Mouse (Mus musculus) forebrain, embryonic 11.5 days (tissue): ENCODE measurements at regions not wholly inside any gene's neighbourhood (a gene's known extent, or its start where the extent isn't known, plus 50 kb on each side); places are given as distances from the start of the nearest gene placed in this dataset.

Source experiments
- ATAC-seq: fragments of 200-750 bp; cut with Nextera tagmentation; replicated peaks from 2 replicates; pipeline ENCODE4 v1.8.0; 2017; ENCODE audit warnings: moderate TSS enrichment; ENCODE audit not compliant: low FRiP score
- DNase-seq: peaks from one replicate; pipeline ENCODE4 v3.0.0-alpha.2; 2017; ENCODE audit warnings: low spot score
- H3K27ac ChIP-seq: fragments of 300-500 bp; sonication (generic); 2 replicates; pipeline ENCODE4 v1.5.1; 2014; ENCODE audit warnings: low read depth, low read length
- H3K27me3 ChIP-seq: fragments of 300-500 bp; sonication (generic); 2 replicates; pipeline ENCODE4 v1.6.1; 2014; ENCODE audit warnings: mild to moderate bottlenecking, low read length, mixed read lengths; ENCODE audit not compliant: control insufficient read depth, insufficient read depth
- H3K36me3 ChIP-seq: fragments of 300-500 bp; sonication (generic); 2 replicates; pipeline ENCODE4 v1.6.1; 2014; ENCODE audit warnings: mild to moderate bottlenecking, low read length, moderate library complexity, mixed read lengths; ENCODE audit not compliant: control insufficient read depth, insufficient read depth
- H3K4me1 ChIP-seq: fragments of 300-500 bp; sonication (generic); replicated peaks from 2 replicates; pipeline ENCODE4 v1.6.1; 2014; ENCODE audit warnings: low read length, mixed read lengths; ENCODE audit not compliant: control insufficient read depth, insufficient read depth
- H3K4me2 ChIP-seq: fragments of 300-500 bp; sonication (generic); 2 replicates; pipeline ENCODE4 v1.6.1; 2014; ENCODE audit warnings: low read depth, mild to moderate bottlenecking, low read length, moderate library complexity, mixed read lengths; ENCODE audit not compliant: severe bottlenecking
- H3K4me3 ChIP-seq: fragments of 300-500 bp; sonication (generic); 2 replicates; pipeline ENCODE4 v1.5.1; 2014; ENCODE audit warnings: low read depth, low read length
- H3K9ac ChIP-seq: fragments of 300-500 bp; sonication (generic); 2 replicates; pipeline ENCODE4 v1.6.1; 2014; ENCODE audit warnings: low read length
- H3K9me3 ChIP-seq: fragments of 300-500 bp; sonication (generic); 2 replicates; pipeline ENCODE4 v1.6.1; 2016; ENCODE audit warnings: low read length, mixed read lengths; ENCODE audit not compliant: control insufficient read depth
- WGBS: fragments of 180-500 bp; shearing (Covaris S2); extraction: QIAGEN DNeasy Blood & Tissue Kit; methylation state at CpG from one replicate; pipeline ENCODE4 v1.1.7; 2014; 5-methylcytosine and 5-hydroxymethylcytosine counted together

DNA sequence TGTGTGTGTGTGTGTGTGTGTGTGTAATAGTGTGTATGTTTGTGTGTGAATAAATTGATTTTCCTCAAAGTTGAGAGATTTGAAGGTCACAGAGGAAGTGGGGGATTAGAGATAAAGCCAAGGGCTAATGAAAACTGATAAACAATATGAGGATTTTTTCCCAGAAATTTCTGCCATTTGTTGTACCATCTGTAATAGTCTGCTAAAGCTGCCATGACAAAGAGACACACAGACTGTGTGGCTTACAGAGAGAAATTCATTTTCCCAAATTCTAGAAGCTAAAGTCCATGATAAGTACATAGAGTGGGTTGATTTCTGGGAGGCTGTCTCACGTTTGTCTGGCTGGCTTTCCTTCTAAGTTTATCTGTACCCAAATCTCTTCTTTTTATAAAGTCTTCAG lies 259.6 kb downstream of the Ndufa4 start:
- Histone ChIP-seq H3K4me3 (no peak overlapping the region), H3K36me3 (no peaks in the 10 kb centered on the region), H3K4me2 (no peak overlapping the region), H3K4me1 (no peaks in the 10 kb centered on the region), H3K9ac (no peak overlapping the region), H3K9me3 (no peaks in the 10 kb centered on the region), H3K27ac (no peak overlapping the region), H3K27me3 (no peaks in the 10 kb centered on the region)
- no peak for DNase-seq
- ATAC-seq: no peak
- 54% methylated on average over 1 of the region's 1 CpGs for WGBS

DNA sequence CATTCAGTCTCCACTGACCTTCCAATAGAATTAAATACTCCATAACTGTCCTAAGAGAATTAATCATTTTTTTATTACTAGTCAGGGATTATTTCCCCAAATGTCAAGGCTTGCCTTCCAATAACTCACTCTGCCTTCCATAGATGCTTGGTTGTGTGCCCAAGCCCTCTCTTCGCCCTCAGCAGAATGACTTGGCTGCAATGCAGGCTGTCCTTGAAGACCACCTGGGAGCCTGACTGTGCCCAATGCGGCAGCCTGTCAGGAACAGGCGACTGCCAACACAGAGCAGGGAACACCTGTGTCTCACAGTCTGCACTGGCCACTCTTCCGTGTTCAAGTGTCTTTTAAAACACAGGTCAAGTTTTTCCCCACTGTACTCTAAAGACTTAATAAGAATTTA lies 294.0 kb downstream of the Ndufa4 start:
- H3K4me3 ChIP-seq: no peak overlapping the region
- no peaks in the 10 kb centered on the region for H3K36me3 ChIP-seq
- 83% methylated on average over 4 of the region's 4 CpGs for WGBS
- no peaks in the 10 kb centered on the region for H3K4me1 ChIP-seq
- H3K9me3 ChIP-seq: no peaks in the 10 kb centered on the region
- H3K27me3 ChIP-seq: no peaks in the 10 kb centered on the region
- ATAC-seq: no peak
- DNase-seq: no peak
- H3K4me2 ChIP-seq: no peak overlapping the region
- no peak overlapping the region for H3K27ac ChIP-seq
- no peak overlapping the region for H3K9ac ChIP-seq

DNA sequence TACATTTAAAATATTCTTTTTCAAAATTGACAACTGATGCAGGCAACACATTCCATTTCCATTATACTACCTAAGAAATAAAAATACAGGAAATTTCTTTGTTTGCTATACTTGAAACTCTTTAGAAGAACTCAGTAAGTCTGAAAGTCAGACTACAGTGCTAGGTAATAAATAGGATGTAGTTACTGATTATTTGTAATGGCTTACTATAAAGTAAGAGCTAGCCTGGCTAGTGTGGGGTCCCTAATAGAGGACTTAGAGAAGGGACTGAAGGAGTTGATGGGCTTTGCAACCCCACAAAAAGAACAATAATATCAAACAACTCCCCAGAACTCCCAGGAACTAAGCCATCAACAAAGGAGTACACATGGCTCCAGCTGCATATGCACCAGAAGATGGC lies 299.1 kb downstream of the Ndufa4 start:
- ATAC-seq: no peak
- no peak overlapping the region for H3K4me2 ChIP-seq
- no peak overlapping the region for H3K27ac ChIP-seq
- H3K27me3 ChIP-seq: no peaks in the 10 kb centered on the region
- DNase-seq: no peak
- H3K4me3 ChIP-seq: no peak overlapping the region
- H3K9me3 ChIP-seq: no peaks in the 10 kb centered on the region
- no peak overlapping the region for H3K9ac ChIP-seq
- H3K36me3 ChIP-seq: no peaks in the 10 kb centered on the region
- no peaks in the 10 kb centered on the region for H3K4me1 ChIP-seq

DNA sequence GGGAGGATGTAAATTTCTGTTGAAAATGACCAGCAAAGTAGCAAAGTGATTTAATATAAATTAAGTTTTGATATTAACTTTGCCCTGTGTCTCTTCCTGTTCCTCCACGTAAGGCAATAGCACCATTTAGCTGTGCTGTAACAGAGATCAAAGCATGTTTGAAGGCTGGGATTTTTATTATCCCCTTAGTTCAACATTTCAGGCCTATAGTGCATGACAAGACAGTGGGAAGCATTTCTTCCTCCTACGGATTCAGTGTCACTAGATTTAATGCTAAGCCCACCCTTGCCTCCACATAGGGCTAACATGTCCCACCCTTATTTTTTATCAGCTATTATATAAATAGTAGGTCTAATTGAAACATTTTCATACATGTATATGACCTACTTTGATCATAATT lies 299.6 kb downstream of the Ndufa4 start:
- Histone ChIP-seq H3K4me3 (no peak overlapping the region), H3K9ac (no peak overlapping the region), H3K27ac (no peak overlapping the region), H3K36me3 (no peaks in the 10 kb centered on the region), H3K9me3 (no peaks in the 10 kb centered on the region), H3K27me3 (no peaks in the 10 kb centered on the region), H3K4me1 (no peaks in the 10 kb centered on the region), H3K4me2 (no peak overlapping the region)
- DNase-seq (no peak), ATAC-seq (no peak)
- WGBS: 87% methylated on average over 2 of the region's 2 CpGs

DNA sequence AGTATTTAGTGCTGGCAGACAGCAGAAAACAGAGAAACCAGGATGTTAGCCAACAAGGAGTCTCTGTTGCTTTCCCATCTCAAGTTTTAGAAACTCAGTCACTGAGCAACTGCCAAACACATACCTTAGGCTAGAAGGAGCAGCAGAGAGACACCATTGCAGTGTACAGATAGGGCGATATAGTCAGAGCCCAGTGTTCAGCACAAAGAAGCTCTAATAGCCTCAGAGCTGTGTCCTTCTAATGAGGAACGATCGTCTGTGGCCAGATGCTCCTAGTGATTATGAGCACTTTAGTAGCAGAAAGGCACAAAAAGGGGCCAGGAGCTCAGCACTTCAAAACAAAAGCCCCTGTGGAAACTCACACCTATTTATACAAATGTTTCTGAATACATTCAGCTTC lies 301.2 kb downstream of the Ndufa4 start:
- WGBS: 70% methylated on average over 3 of the region's 3 CpGs
- Histone ChIP-seq H3K4me3 (no peak overlapping the region), H3K36me3 (no peaks in the 10 kb centered on the region), H3K9me3 (no peaks in the 10 kb centered on the region), H3K9ac (no peak overlapping the region), H3K27ac (no peak overlapping the region), H3K27me3 (no peaks in the 10 kb centered on the region), H3K4me2 (no peak overlapping the region), H3K4me1 (no peaks in the 10 kb centered on the region)
- peak; percentile 66; the same call in 1 of the 2 replicates for ATAC-seq
- DNase-seq: no peak

DNA sequence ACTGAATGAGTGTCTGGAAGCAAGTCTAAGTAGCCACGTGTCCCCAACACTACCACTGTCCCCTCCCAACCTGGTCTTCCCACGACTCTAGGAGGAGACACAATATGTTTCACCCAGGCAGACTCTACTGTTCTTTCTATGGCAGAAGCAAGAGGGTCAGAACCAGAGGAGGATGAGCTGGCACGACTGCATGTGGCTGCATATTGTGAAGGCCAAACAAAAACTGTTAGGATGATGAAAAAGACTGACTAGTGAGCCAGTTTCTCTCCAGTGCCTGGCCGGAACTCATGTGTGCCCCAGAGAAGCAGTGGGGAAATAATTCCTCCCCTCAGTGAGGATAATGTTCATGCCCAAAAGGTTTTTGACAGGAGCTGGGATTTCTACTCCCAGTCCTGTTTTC lies 301.8 kb downstream of the Ndufa4 start:
- DNase-seq (no peak), ATAC-seq (no peak)
- Histone ChIP-seq H3K4me1 (no peaks in the 10 kb centered on the region), H3K9me3 (no peaks in the 10 kb centered on the region), H3K9ac (no peak overlapping the region), H3K4me2 (no peak overlapping the region), H3K4me3 (no peak overlapping the region), H3K27ac (no peak overlapping the region), H3K27me3 (no peaks in the 10 kb centered on the region), H3K36me3 (no peaks in the 10 kb centered on the region)
- WGBS: 76% methylated on average over 4 of the region's 4 CpGs

DNA sequence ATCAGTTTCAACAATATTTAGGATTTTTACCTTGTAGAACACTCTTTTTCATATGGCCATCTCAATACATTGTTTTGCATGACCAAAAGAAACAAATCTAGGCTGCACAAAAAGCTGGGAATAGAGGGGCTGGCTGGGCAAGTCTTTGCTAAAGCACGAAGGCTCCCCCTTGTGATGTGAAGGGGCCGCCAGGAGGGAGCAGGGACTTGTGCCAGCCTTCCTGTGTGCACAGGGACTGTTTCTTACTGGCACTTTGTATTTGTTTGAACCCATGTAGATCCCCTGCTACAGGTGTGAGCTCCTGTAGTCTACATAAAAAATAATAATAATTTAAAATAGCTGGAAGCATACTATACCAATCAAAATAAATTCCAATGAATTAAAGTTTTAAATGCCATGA lies 312.4 kb downstream of the Ndufa4 start:
- WGBS: 44% methylated on average over 2 of the region's 2 CpGs

DNA sequence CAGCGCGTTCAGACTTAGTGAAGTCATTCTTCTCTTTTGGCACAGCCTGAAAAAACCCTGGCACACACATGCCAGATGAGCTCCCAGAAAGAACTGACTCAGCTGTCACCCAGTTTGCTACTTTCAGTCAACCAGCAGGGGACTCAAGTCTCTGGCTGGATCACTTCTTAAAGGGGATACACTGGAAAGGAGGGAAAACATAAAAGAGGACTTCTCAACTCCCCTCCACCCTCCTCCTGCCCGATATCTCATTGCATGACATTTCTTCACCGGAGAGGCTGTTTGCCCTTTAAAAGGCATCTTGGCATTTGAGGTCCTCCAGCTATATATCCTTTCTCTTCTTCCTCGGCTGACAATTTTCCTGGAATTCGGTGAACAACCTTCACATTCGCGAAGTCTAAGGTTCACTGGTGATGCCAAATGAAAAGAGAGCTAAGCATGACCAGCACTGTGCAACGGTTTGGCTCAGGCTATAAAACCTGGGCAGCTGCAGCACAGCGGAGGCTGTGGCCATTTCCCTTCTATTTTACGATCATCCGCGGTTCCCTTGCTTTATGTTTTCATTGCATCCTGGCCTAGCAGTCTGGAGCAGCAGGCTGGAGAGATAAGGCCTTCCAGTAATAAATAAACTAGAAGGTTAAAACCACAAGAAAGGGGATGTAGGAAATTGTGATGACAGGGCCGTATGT lies 313.6 kb downstream of the Ndufa4 start:
- Histone ChIP-seq H3K27me3 (no peaks in the 10 kb centered on the region), H3K4me2 (no peak overlapping the region), H3K9me3 (no peaks in the 10 kb centered on the region), H3K27ac (no peak overlapping the region), H3K4me3 (no peak overlapping the region), H3K9ac (no peak overlapping the region), H3K36me3 (no peaks in the 10 kb centered on the region), H3K4me1 (no peaks in the 10 kb centered on the region)
- ATAC-seq (no peak), DNase-seq (no peak)
- 86% methylated on average over 14 of the region's 14 CpGs for WGBS

More for the DNA sequence above, 312.4 kb downstream of the Ndufa4 start:
- no peaks in the 10 kb centered on the region for H3K9me3 ChIP-seq
- ATAC-seq (no peak), DNase-seq (no peak)
- H3K27ac ChIP-seq: no peak overlapping the region
- no peak overlapping the region for H3K9ac ChIP-seq
- H3K27me3 ChIP-seq: no peaks in the 10 kb centered on the region
- no peaks in the 10 kb centered on the region for H3K36me3 ChIP-seq
- H3K4me2 ChIP-seq: no peak overlapping the region
- no peak overlapping the region for H3K4me3 ChIP-seq
- H3K4me1 ChIP-seq: no peaks in the 10 kb centered on the region

DNA sequence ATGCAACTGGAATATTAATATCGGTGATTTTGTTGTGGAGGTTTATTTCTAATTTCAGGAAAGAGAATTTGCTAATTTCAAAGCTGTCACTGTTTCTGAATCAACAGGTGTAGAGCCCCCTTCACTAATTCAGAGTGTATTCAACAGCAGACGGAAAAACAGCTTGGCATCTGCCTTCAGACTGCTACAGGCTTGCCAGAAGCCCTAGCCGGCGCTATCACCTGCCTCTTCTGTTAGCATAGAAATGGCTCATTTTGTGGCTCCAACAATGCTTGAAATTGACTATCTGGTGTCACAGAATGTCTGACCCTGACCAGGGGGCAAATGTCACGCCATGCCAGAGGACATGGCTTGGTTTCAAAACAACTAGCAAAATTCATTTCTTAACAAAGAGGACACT lies 331.2 kb downstream of the Ndufa4 start:
- Histone ChIP-seq H3K9ac (no peak overlapping the region), H3K36me3 (no peaks in the 10 kb centered on the region), H3K4me3 (no peak overlapping the region), H3K27me3 (no peaks in the 10 kb centered on the region), H3K4me2 (no peak overlapping the region), H3K27ac (no peak overlapping the region), H3K4me1 (no peaks in the 10 kb centered on the region), H3K9me3 (no peaks in the 10 kb centered on the region)
- DNase-seq (no peak), ATAC-seq (no peak)
- WGBS: 87% methylated on average over 5 of the region's 5 CpGs
